Mouse (Mus musculus) forebrain, embryonic 15.5 days (tissue): ENCODE results near the gene Gm17654. TPM values are rescaled to one million over a fixed set of nuclear protein-coding genes. Genes with fewer than 3 reads are reported as not detected.

Experiments used
- polyA plus RNA-seq: library from polyadenylated mRNA; unstranded; fragments of >200 nt; fragmentation: Nextera tagmentation; extraction: Ambion mirVana; gene quantifications from 2 replicates; pipeline ENCODE4 v1.2.1, GENCODE M21; 2015

Gm17654 gene
- polyA plus RNA-seq, 1 experiment from 2014 or later, result not detected

Other genes with a start within 250 kb of the Gm17654 start
- not detected in 2 replicates for gene 1700001F09Rik, start 231.3 kb downstream of the Gm17654 start, polyA plus RNA-seq
- not detected in 2 replicates for gene Gm8138, start 162.8 kb downstream of the Gm17654 start, polyA plus RNA-seq
- not detected in 2 replicates for gene Gm5799, start 35.6 kb downstream of the Gm17654 start, polyA plus RNA-seq
- gene Gm10375, start 28.9 kb upstream of the Gm17654 start, polyA plus RNA-seq, result not detected in 2 replicates
- gene Gm8165, start 98.1 kb upstream of the Gm17654 start, polyA plus RNA-seq, result not detected in 2 replicates
- 0.72 and 1.0 TPM in 2 replicates for gene Gm7324, start 118.7 kb upstream of the Gm17654 start, polyA plus RNA-seq
- gene Gm16506, start 148.3 kb upstream of the Gm17654 start, polyA plus RNA-seq, result not detected in 2 replicates
- gene Gm6526, start 168.7 kb upstream of the Gm17654 start, polyA plus RNA-seq, result not detected in 2 replicates
- gene Gm8180, start 205.6 kb upstream of the Gm17654 start, polyA plus RNA-seq, result not detected in 2 replicates